Mouse (Mus musculus) CD4-positive naive resting alpha-beta T cell, adult 76 days (primary cell): Measurements from ENCODE around the gene Tfap2a. TPM values are rescaled to one million over a fixed set of nuclear protein-coding genes. Genes with fewer than 3 reads are reported as not detected.

Experiments used
- total RNA-seq: library from RNA; stranded (reverse); gene quantifications from one replicate; pipeline ENCODE4 v1.2.4, GENCODE M21; 2023

Tfap2a gene
- total RNA-seq = 0.47 TPM

DNA sequence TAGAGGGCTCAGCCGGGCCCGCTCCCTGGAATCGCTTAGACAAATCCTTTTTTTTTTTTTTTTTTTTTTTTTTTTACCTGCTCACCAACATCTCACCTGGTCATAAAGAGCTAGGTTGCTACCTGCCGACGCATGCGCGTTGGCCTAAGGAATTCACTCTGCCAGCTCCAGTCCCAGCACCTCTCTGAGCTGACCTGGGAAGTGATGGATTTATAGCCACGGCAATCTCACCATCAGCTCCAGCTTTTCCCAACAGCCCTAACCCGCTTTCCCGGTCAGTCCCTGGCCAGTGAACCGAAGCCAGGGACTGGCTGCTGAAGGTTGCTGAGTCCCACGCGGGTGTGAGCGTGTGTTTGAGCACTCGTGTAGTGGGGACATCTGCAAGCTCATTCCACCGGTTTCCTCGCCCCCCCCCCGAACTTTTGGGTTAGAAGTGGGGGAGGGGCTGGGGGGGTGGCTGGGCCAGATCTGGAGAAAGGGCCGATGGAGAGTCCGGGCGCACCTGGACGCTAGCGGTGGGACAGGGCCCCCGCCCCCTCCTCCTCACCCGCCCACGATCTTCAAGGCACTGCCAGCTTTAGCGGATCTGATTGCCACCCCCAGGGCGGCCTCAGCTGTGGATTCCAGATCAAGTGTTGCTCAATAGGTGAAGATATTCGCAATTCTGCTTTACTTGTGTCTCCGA, at the start of gene Tfap2a:
Tfap2a (minus strand) TSS at position 181 of the 685 bp plus-strand sequence.

Other genes starting within 250 kb of the Tfap2a start
- 1.3 TPM for gene Gcnt2, start 121.4 kb upstream of the Tfap2a start, total RNA-seq